Mouse (Mus musculus) urinary bladder, postnatal 14 days (tissue): ENCODE measurements at regions not wholly inside any gene's neighbourhood (a gene's known extent, or its start where the extent isn't known, plus 50 kb on each side); places are given as distances from the start of the nearest gene placed in this dataset.

Experiments
- DNase-seq: peaks from one replicate; pipeline ENCODE4 v3.0.0; 2021; ENCODE audit warnings: low spot score

DNA sequence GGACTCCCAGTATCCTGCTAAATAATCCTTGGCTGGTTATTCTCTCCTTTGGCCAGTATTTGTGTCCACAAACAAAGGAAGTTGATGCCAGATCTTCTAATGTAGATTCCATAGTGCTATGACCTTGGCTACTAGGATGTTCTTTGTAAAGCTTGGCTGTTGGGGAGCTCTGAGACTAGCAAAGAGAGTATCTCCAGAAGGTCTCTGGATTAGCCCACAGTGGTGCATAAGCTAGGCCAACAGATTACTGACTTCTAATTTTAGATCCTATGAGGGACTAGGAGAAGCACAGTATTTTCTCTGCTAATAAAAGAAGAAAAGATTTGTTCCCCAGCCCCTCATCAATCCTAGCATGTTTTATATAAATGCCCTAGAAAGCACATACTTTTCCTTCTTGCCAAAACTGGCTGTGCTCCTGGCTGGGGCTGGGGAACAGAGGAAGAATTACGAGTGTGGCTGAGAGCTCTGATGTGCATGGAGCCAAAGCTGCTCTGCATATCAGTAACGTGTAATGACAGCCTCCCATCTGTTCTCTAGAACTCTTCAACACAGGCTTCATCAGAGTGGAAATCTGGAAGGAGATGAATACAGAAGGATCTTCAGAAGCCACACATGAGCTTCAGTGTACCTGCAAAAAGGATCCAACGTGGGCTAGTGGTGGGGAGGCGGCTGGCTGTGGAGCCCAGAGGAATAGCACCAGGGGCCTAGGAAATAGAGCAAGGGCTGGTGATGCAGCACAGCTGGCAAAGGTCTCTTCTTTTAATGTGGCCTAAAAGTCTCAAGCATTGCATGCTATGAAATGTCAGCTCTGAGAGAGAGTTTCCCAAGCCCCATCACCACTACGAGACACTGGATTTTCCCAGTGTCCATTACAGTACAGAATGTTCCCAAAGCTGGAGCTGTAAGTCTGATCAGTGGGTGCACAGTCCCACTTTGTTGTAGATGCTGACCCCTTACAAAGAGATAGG is 283.0 kb upstream of the Plxna2 start:
- DNase-seq: peak; percentile 33

DNA sequence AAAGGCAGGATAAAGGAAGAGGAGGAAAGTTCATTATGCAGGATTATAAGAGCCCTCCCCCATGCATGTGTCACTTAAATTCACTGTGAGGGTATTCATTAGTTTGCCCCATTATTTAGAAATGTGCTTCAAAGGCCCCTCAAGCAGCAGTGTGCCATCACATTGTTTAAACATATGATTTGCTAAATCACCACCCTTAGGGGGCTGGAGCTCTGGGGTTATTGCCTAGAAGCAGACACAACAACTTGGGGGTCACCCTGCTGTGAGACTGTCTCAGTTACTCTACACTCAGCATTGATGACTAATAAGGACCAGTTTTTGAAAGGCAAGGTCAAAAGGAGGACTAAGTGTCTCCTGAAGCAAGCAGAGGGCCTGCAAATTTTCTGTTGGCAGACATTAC is 285.4 kb upstream of the Plxna2 start:
- DNase-seq: no peak

DNA sequence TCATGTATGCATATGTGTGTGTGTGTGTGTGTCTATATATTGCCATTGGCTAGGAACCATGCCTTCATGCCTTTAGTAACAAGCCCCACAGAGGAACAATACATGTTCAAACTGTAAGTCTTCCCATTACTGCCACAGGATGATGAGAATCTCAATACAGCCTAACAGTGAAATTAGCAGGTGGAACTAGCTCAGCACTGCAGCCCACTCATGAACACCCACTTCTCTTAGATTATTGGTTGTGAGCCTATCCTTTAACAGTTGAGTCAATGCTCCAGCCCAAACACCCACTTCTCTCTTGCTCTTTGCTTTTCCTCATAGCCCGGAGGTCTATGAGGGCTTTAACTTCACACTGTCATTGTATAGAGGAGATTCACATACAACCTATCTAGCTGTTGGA is 287.5 kb upstream of the Plxna2 start:
- no peak for DNase-seq

DNA sequence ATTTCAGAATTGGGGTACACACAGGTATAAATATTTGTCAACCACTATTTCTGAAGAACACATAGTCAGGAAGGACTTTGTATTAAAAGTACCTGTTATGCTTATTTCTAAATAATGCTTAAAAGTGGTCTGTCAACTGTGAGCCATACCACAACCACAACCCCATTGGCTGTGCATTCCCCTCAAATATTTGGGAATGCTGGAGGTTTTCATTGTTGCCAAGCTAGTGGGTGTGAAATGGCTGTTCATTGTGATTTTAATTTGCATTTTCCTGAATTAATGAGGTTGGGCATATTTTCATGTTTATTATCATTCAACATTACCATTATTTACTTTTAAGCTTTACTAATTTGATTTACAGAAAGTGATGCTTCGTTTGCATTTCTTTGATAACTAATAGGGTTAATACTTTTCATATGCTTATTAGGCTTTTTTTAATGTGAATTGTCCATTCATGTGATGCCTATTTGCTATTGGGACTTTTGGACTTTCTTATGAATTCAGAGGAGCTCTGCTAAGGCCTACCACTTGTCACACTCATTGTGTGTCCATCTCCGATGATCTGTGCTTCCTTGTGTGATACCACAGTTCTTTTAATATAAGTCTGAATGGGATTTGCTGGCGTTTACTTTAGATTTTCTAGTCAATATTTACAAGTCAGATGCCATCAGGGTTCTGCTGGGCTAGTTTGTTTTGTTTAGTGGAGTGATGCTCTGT is 297.5 kb upstream of the Plxna2 start:
- DNase-seq: no peak

DNA sequence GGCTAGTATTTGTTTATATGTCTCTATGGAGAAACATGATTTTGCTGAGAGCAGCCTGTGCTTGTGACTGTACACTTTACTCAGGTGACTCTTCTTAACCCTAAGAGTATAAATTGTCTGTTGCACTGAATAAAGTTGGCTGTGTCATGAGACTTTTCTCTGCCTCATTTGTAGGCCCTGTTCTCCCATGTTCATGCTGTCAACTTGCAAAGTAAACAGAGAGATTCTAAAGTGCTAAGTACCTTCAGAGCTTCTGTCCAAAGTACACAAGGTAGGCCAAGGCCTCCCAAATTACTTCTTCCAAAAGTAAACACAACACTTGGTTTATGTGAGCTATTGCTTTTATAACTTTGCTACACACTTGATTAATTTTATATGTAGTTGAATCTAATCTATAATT is 299.7 kb upstream of the Plxna2 start:
- DNase-seq: no peak

DNA sequence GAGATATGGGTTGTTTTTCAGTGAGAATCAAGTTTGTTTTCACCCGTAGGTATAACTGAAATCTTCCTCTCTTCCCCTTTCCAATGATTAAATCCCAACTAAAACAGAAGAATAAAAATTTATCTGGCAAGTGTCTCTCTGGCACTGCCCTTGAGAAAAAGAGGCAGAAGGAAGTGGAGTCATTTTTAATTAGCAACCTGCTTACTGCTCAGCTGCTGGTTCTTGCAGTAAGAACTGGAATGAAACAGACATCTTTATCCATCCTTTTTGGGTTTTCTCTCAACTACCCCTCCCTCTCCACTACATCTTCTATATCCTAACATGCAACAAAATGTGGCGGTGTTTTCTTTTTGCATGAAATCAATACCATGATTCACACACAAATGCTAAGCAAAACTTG is 302.4 kb upstream of the Plxna2 start:
- no peak for DNase-seq

DNA sequence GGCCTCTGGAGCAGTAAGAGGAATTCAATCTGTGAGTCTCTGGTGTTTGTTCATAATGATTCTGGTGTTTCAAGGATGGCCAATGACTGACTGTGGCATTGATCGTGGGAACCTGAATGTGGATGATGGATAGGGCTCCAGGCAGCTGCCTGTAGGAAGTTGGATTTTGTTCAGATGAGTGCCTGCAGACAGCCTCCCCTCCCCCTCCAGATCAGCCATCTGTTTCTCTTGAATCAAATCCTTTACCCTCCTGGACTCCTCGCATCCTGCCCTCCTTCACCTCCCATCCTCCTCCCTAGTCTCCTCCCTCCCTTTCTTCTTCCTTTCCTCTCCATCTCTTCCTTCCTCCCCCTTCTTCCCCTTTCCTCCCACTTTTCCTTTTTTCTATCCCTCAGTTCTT is 307.6 kb upstream of the Plxna2 start:
- no peak for DNase-seq

DNA sequence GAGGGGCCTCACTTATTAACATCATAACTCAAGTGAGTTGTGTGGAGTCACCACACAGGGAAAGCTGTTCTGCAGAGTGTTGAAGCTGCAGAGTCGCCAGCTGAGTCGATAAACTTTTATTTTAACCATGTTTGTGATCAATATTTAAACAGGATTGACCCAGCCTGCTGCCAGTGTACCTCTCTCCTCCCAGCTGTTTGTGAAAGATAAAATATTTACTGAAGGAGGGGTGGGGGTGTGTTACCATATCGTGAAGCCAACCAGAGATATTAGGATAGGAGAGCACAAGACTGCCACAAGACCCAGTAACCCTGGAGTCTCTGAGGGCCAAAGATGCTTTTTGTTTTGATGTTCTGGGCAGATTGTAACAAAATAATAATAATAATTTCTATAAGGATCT is 309.4 kb upstream of the Plxna2 start:
- no peak for DNase-seq

DNA sequence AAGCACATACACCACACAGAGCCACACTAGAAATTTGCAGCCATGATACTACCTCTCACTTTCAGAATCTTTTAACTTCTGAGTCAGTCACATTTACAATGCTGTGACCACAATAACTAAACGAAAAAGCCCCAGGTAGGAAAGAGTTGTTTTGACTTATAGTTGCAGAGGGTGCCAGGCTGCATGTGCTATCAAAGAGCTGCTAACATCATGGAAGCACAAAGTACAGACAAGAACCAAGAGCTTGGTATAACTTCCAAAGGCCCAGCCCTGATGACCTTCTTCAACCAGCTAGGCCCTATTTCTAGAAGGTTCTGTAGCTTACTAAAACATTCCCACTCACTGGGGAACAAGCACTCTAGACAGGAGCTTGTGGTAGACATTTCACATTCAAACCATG is 314.1 kb upstream of the Plxna2 start:
- no peak for DNase-seq

DNA sequence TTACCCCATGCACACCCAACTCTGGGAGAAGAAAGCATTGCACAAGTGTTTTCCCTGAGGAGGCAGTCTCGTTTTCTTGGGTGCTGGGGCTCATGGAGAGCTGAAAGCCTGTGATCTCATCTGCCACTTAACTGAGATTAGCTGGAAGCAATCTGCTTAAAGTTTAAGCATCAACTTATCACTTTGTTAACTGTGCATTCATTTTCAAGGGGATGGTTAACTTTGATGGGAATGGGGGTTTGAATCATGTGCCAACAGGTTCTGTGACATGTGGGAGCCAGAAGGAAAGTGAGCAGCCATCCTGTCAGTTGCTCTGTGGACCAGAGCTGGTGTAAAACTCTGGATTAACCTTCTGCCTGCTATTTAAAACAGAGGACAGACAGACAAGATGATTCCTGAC is 315.2 kb upstream of the Plxna2 start:
- no peak for DNase-seq

DNA sequence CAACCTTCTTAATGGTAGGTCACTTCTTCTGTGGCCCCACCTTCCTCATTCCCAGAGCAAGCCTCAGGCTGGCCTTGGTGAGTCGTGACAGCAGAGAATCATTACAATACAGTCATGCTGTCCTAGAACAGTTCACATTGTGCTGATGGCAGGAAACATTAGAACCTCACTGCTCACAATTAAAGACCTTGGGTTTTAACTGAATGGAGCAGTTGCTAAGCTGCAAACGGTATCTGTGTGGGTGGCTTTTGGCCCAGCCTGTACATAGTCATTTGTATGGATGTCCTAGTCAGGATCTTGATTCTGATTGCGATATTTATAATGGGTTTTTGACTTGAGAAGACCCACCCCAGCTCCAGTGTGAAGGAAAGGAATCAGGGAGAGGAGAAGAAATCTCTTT is 336.1 kb upstream of the Plxna2 start:
- DNase-seq: no peak

DNA sequence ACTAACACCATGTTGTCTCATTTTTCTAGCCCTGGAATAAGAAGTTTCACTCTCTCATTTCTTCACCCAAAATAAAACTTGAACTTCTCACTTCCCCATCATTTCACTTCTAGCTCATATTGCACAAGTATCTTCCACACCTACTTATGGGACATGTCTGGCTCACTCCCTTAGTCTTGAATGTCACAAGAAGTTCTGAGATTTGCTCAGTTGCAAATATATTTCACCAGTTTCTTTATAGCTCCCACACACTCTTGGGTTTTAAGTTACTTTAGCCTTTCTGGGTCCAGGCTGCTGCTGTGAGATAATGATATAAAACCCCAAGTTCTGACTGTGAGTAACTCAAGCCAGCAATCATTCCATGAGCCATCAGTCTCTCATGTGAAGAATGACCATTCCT is 350.0 kb upstream of the Plxna2 start:
- DNase-seq: no peak

DNA sequence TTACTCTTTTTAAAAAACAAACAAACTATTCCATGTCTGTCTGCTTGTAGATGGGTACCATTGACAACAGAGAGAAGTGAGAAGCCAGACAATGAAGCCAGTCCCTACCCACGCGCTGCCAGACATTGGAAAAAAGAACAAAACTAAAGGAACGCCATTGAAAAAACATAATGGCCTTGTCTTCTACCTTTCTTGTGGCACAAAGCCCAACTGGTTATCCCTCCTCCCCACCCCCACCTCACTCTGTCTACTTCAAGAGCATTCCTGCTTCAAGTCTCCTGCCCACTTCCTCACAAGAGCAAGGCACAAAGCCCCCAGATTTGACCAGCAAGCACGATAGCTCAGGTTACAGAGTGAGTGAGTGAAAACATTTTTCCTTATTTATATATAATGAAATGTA is 355.6 kb upstream of the Plxna2 start:
- no peak for DNase-seq

DNA sequence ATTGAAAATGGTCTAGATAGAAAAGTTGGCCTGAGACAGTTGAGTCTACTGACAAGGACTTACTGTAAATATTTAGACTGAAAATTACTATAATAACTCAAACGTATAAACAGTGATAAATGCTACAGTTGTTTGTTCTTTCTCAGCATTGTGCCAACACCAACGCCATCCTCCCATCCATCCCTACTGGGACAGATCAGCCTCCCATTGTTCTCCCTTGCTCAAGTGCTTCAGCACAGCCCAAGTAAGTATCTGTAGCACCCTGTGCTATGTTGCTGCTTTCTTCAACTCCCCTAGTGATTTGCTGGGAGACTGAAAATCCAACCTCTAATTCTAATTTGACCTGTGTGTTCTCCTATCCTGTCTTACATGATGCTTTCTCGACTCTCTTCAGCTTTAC is 358.1 kb upstream of the Plxna2 start:
- DNase-seq: no peak

DNA sequence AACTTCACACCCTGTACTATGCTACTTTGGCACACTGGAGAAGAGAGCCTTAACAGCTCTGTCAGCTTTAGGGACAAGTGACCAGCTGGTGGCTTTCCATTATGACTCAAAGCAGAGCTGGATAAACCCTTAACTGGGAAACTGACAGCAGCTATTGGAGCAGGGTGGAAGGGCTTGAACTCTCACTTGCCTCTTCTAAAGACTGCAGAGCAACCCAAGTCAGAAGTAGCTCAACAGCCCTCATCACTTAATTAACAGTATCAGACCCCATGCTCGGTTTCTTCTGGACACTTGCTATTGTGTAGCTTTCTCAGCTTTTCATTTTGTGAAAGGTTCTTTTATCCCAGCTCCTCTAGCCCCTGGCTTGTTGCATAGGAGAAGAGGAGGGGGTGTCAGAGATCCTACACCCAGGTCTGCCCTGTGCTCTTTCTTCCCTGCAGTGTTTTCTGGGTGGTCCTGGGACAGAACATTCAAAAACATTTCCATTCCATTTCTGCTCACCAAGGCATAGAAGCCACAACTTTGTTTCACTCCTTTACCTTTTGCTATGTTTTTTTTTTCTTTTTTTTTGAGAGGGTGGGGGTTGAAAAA is 373.1 kb upstream of the Plxna2 start:
- no peak for DNase-seq

DNA sequence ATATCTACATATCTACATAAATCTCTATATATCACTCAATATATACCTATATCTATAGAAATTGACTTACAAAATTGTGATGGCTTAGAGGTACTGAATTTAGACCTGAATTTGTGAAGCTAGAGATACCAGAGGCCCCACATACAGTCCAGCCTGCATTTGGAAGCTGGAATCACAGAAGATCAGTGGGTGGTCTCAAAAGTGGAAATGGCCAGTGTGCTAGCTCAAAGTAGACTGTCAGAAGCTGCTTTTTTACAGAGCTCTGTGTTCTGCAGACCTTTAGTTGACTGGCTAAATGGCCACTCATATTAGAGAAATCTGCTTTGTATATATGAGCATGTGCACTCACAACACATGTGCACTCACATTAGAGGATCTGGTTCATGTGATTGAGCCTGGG is 376.9 kb upstream of the Plxna2 start:
- no peak for DNase-seq

DNA sequence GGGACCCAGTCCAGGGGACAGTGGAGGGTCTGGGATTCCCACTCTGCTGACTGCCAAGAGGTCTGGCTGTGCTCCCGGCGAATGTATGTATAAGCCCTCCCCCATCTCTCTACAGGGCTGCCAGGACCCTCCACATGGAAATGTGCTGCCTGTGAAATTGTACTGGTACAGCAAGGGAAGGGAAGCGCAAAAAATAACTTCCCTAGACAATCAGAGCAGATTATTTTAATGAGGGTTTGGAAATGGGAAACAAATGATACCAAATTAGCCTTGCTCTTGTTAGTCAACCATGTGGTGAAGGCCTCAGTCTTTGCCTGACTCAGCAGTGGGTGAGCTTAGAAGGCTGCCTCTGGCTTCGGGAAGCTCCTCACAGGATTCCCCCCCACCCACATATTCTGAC is 386.8 kb upstream of the Plxna2 start:
- DNase-seq: no peak

DNA sequence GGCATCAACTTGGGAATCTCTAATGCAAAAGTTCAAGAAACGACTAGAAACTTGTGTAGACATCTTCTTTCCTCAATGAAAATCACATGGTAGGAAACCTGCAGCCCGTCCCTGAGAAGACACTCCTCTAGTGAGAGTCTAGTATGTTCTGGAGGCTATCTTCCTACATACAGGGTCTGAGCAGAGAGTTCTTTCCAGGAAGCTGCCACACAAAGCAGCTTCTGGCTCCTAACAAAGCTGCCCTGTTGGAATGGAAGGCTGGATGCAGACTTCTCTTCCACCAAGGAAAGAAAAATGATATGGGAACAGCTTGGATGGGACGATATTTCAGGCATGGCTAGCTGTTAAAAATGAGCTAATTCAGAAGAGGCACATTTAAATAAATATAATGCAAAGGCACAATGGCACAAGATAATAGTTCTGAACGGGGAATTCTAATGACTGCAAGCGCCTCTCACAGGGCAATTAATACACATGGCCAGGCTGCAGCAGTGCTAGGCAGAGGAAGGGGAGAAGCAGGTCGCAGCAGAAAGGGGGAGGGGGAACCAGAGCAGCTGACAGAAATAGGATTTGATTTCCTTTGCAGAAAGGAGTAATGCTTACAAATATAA is 391.4 kb upstream of the Plxna2 start:
- DNase-seq: no peak

DNA sequence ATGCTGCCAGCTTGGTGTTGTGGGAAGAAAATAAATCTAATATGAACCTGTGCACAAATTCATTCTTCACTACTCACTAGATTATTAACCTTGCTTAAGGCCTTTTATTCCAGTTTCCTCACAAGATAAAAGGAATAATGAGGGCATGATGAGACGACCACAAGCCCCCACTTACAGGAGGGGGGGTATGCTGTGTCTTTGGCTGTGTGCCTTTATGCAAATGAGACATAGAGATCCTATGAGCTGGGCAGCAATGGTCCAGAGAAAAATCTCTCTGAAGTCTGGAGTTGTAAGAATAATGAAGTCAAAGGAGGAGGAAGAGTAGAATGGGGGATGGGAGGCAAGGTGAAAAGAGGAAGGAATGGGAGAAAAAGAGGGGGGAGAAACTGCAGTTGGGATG is 392.2 kb upstream of the Plxna2 start:
- no peak for DNase-seq

DNA sequence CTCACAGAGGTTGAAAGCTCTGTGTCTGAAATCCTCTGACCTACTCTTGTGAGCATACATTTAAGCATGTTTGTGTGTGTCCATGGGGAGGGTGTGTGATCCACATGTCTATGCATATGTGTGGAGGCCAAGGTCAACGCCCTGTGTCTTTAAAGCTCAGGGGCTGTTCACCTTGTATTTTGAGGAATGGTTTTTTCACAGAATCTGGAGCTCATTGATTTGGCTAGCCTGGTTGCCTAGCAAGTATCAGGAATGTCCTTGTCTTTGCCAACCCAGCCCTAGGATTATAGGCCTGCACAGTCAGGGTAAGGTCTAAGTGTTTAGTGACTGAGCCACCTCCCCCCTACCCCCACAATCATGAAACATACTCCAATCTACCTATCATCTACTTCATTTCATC is 394.0 kb upstream of the Plxna2 start:
- DNase-seq: no peak

DNA sequence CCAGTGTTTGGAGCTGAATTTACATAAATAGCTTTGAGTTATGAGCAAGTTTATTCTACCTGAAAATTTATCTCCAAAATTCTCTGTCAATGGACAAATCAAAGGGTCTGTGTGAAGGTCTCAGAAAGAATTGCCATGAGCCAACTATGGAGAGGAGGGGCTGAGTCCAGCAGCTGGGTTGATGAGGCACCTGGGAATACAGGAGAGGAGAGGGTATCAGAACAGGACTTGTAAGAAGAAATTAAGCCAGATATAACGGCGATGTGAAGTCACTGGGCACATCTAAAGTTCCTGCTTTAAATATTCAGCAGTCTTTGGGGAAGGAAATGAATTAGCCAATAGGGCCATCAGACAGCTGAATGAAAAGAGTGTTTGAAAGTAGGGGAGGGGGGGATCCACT is 394.4 kb upstream of the Plxna2 start:
- DNase-seq: no peak

DNA sequence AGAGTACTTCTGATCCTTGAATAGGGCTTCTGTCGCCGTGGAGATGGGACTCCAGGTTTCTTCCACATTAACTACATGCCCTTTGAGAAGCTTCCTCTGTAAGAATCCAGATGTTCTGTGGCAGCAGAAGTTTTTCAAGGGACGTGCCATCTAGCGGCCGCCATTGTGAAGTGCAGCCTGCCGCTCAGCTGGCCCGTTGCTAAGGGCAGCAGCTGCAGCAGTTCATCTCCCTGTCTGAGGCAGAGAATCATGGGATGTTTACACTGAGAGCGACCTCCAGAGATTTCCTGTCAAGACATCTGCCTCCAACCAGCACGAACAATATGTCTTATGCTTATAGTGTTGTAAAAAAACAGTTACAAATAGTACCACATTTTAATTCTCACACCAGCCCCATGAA is 395.0 kb upstream of the Plxna2 start:
- peak; percentile 70 for DNase-seq
